In the genomic region with DNA sequence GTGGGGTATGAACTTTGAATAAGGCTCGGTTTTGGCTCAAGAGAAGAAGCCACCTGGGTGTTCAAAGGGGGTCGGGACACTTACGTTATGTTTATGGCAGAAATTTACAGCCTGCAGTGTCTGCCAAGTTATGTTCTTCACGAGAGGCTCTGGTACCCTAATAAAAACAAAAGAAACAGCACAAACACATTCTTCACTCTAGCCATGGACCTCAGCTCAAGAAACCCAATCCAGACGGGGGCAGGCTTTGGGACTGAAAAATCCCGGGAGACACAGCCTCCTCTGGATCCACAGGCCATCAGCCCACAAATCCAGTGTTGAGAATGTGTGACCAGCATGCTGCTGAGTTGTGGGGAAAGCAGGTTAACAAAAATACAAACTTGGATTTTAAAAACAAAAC, we compare ENCODE assay signal across 14 mouse cellular contexts. TPM values are rescaled to one million over a fixed set of nuclear protein-coding genes. Genes with fewer than 3 reads are reported as not detected.
DNase-seq lines count a peak whose midpoint lies in the region; ATAC-seq and TF ChIP-seq lines count a peak whose summit lies in the region.
"Had no signal": no experiment of that assay in that cellular context is flagged by ENCODE, and none has a peak within 500 bp of the region (broad histone marks: within the 10 kb centered on the region; RNA-seq: fewer than 3 reads in every experiment).

No protein-coding gene starts in this region.

- no peaks in the 10 kb centered on the region for H3K9me3 ChIP-seq in limb, embryonic 15.5 days
- H3K9me3 ChIP-seq: forebrain, embryonic 15.5 days had no signal

- no peak overlapping the region for H3K4me2 ChIP-seq in limb, embryonic 15.5 days
- H3K4me2 ChIP-seq: forebrain, embryonic 15.5 days; hindbrain, embryonic 14.5 days had no signal

- ATAC-seq in limb, embryonic 15.5 days (ENCODE audit: insufficient number of reproducible peaks, low FRiP score, low TSS enrichment, low read depth), result no peak
- ATAC-seq: forebrain, embryonic 15.5 days had no signal

- WGBS in kidney, adult 2 months, result 37% methylated on average over 6 of the region's 6 CpGs
- 16% methylated on average over 6 of the region's 6 CpGs for WGBS in limb, embryonic 15.5 days

- no peak overlapping the region for H3K4me3 ChIP-seq in kidney, adult 2 months (ENCODE audit: insufficient read depth, low read depth, low read length)
- H3K4me3 ChIP-seq in limb, embryonic 15.5 days, result no peak overlapping the region
- H3K4me3 ChIP-seq: forebrain, embryonic 15.5 days; left cerebral cortex, adult 2 months had no signal

- H3K27ac ChIP-seq in kidney, adult 2 months (ENCODE audit: insufficient read depth, low read depth, low read length), result peak overlapping the region; percentile 27; the same call in 1 of the 2 replicates
- H3K27ac ChIP-seq in limb, embryonic 15.5 days, result peak overlapping the region; percentile 59; the same call in 1 of the 2 replicates
- H3K27ac ChIP-seq: forebrain, embryonic 15.5 days; hindbrain, embryonic 14.5 days; left cerebral cortex, adult 2 months had no signal

- H3K27me3 ChIP-seq in kidney, adult 2 months (replicated peaks; ENCODE audit: control insufficient read depth, insufficient read depth, low read length), result no peaks in the 10 kb centered on the region
- no peaks in the 10 kb centered on the region for H3K27me3 ChIP-seq in limb, embryonic 15.5 days
- H3K27me3 ChIP-seq: forebrain, embryonic 15.5 days had no signal

- no peak overlapping the region for H3K9ac ChIP-seq in limb, embryonic 15.5 days
- H3K9ac ChIP-seq: forebrain, embryonic 15.5 days; hindbrain, embryonic 14.5 days had no signal

- DNase-seq in kidney, adult 2 months, result no peak
- no peak for DNase-seq in kidney, postnatal 25 days
- DNase-seq in MN1 (ENCODE audit: low spot score), result peak; percentile 30
- DNase-seq in c-Kit-positive CD71-positive TER-119-positive erythroid progenitor cells, embryonic 14.5 days (ENCODE audit: low spot score), result peak; percentile 44
- no peak for DNase-seq in frontal cortex, postnatal 10 days (ENCODE audit: low spot score in 2 of 2)
- DNase-seq in gastrocnemius, postnatal 10 days, result no peak
- DNase-seq: cerebellum, adult 2 months; embryo, embryonic 11 days; gastrocnemius, postnatal 25 days; lung, postnatal 4 days had no signal

- peaks cover 2% of the 10 kb centered on the region; the same call in 1 of the 2 replicates for H3K36me3 ChIP-seq in kidney, adult 2 months (ENCODE audit: control insufficient read depth, insufficient read depth, low read length)
- no peaks in the 10 kb centered on the region for H3K36me3 ChIP-seq in limb, embryonic 15.5 days
- H3K36me3 ChIP-seq: forebrain, embryonic 15.5 days had no signal

- no peak for TF ChIP-seq POLR2A in kidney, adult 2 months (IDR thresholded peaks at IDR 0.05; ENCODE audit: low read depth, low read length)

- no peak for TF ChIP-seq CTCF in kidney, adult 2 months (conservative IDR thresholded peaks at IDR 0.05; ENCODE audit: insufficient read depth, insufficient read length, low read depth, low read length)

- H3K4me1 ChIP-seq in kidney, adult 2 months (ENCODE audit: control insufficient read depth, insufficient read depth, low read length), result peaks cover 16% of the 10 kb centered on the region; the same call in 1 of the 2 replicates
- H3K4me1 ChIP-seq in limb, embryonic 15.5 days, result peaks cover 32% of the 10 kb centered on the region

RNA-seq across cellular contexts. Expression of a gene that starts 31.1 kb away (rescaled TPM):
- 95.1 and 99.0 TPM in 2 replicates for polyA plus RNA-seq in kidney, adult 2 months (2012; rRNA removed)
- 1.4 and 1.5 TPM in 2 replicates for polyA plus RNA-seq in limb, embryonic 15.5 days (2015; fragmentation: Nextera tagmentation; extraction: Ambion mirVana)
- total RNA-seq in gastrocnemius, postnatal 10 days (2021), result 1 to 10 TPM; 1.4 to 2.1 TPM

RNA-seq across cellular contexts. Expression of a gene that starts 35.3 kb away (rescaled TPM):
- 18.6 and 20.2 TPM in 2 replicates for polyA plus RNA-seq in kidney, adult 2 months (2012; rRNA removed)
- 28.3 and 28.8 TPM in 2 replicates for polyA plus RNA-seq in limb, embryonic 15.5 days (2015; fragmentation: Nextera tagmentation; extraction: Ambion mirVana)
- 10 to 100 TPM in 1 of 2 experiments, 1 to 10 TPM in 1; 8.4 to 12.1 TPM for total RNA-seq in gastrocnemius, postnatal 10 days (2021)

RNA-seq across cellular contexts. Expression of a gene that starts 35.3 kb away (rescaled TPM):
- 27.2 and 35.5 TPM in 2 replicates for polyA plus RNA-seq in kidney, adult 2 months (2012; rRNA removed)
- polyA plus RNA-seq in limb, embryonic 15.5 days (2015; fragmentation: Nextera tagmentation; extraction: Ambion mirVana), result 18.0 and 22.7 TPM in 2 replicates
- 10 to 100 TPM; 31.1 to 32.6 TPM for total RNA-seq in gastrocnemius, postnatal 10 days (2021)

Comparison
In these comparisons a context has a peak if more than half of its experiments do, and no peak if none do; other contexts are left out.
1. DNase-seq: peak in MN1 (single experiment) and c-Kit-positive CD71-positive TER-119-positive erythroid progenitor cells, embryonic 14.5 days (single experiment); none in kidney, adult 2 months (single experiment), kidney, postnatal 25 days (0 of 2), frontal cortex, postnatal 10 days (0 of 2) and gastrocnemius, postnatal 10 days (single experiment).
2. RNA of a gene that starts 31.1 kb away (polyA plus RNA-seq): 95.1 to 99.0 TPM in kidney, adult 2 months; 1.4 to 1.5 TPM in limb, embryonic 15.5 days; every median in the first group is over 10 times any median in the second.